Mouse (Mus musculus): ENCODE measurements around the gene Ndufa3. TPM values are rescaled to one million over a fixed set of nuclear protein-coding genes. Genes with fewer than 3 reads are reported as not detected.

The Ndufa3 gene
- total and polyA plus RNA-seq, 2 experiments from 2014 or later = 572 to 717 TPM

GRCm38 (mm10) chr7:3616389-3617241, 558 bp upstream of the Ndufa3 start:
- H3K36me3 ChIP-seq (ENCODE audit: insufficient read depth, low read length) = peaks cover 14% of the 10 kb centered on the region; the same call in 1 of the 2 replicates
- peak overlapping the region; percentile 82; the same call in 1 of the 2 replicates for H3K4me2 ChIP-seq (ENCODE audit: low read depth, low read length)
- H3K27ac ChIP-seq = no peak overlapping the region
- ATAC-seq (no peak; the same call in none of the 2 replicates), DNase-seq (ENCODE audit: low spot score) (no peak)
- 40% methylated on average over 6 of the region's 6 CpGs for WGBS
- no peak overlapping the region; the same call in 1 of the 2 replicates for H3K9ac ChIP-seq (replicated peaks; ENCODE audit: low read length)
- peak; percentile 78 for TF ChIP-seq CTCF (IDR thresholded peaks at IDR 0.05; ENCODE audit: low read depth)
- peaks cover 5% of the 10 kb centered on the region; the same call in 1 of the 2 replicates for H3K4me1 ChIP-seq (ENCODE audit: insufficient read depth, low read length)
- no peaks in the 10 kb centered on the region for H3K27me3 ChIP-seq (ENCODE audit: insufficient read depth, low read length)
- peak overlapping the region; percentile 86 for H3K4me3 ChIP-seq (ENCODE audit: low read length)
- H3K9me3 ChIP-seq (ENCODE audit: low read length) = no peaks in the 10 kb centered on the region

- Histone ChIP-seq H3K36me3 (ENCODE audit: insufficient read depth, low read length) (peaks cover 7% of the 10 kb centered on the region; the same call in 1 of the 2 replicates), H3K27ac (peak overlapping the region; percentile 91), H3K4me2 (ENCODE audit: low read depth, low read length) (peak overlapping the region; percentile 98), H3K9ac (replicated peaks; ENCODE audit: low read length) (peak overlapping the region; percentile 80), H3K4me1 (ENCODE audit: insufficient read depth, low read length) (peaks cover 20% of the 10 kb centered on the region), H3K27me3 (ENCODE audit: insufficient read depth, low read length) (no peaks in the 10 kb centered on the region), H3K4me3 (ENCODE audit: low read length) (peak overlapping the region; percentile 54), H3K9me3 (ENCODE audit: low read length) (no peaks in the 10 kb centered on the region)
- no peak for TF ChIP-seq CTCF (IDR thresholded peaks at IDR 0.05; ENCODE audit: low read depth)
- DNase-seq (ENCODE audit: low spot score) (no peak), ATAC-seq (peak; percentile 31; the same call in 1 of the 2 replicates)
- WGBS = 30% methylated on average over 4 of the region's 4 CpGs
These were observed 11.9 kb downstream of the Ndufa3 start for GRCm38 (mm10) chr7:3629030-3629429.

- Histone ChIP-seq H3K9ac (replicated peaks; ENCODE audit: low read length) (peak within 1 kb of the TSS; percentile 80), H3K36me3 (ENCODE audit: insufficient read depth, low read length) (peaks cover 13% of the 10 kb centered on the region), H3K27ac (peak within 1 kb of the TSS; percentile 91), H3K9me3 (ENCODE audit: low read length) (no peaks in the 10 kb centered on the region), H3K4me2 (ENCODE audit: low read depth, low read length) (peak within 1 kb of the TSS; percentile 98), H3K4me3 (ENCODE audit: low read length) (peak within 1 kb of the TSS; percentile 54), H3K4me1 (ENCODE audit: insufficient read depth, low read length) (peaks cover 20% of the 10 kb centered on the region), H3K27me3 (ENCODE audit: insufficient read depth, low read length) (no peaks in the 10 kb centered on the region)
- DNase-seq (ENCODE audit: low spot score) (peak; percentile 98), ATAC-seq (peak; percentile 92)
- TF ChIP-seq CTCF (IDR thresholded peaks at IDR 0.05; ENCODE audit: low read depth) = no peak
- WGBS = 2% methylated on average over 47 of the region's 47 CpGs
These were observed 12.6 kb downstream of the Ndufa3 start, which contains the start of the genes Tfpt and Prpf31 for GRCm38 (mm10) chr7:3629543-3630477. Tfpt (minus strand) TSS chr7:3629929. Prpf31 (plus strand) TSS chr7:3629985.

GRCm38 (mm10) chr7:3630478-3630815, 13.3 kb downstream of the Ndufa3 start:
- Histone ChIP-seq H3K36me3 (ENCODE audit: insufficient read depth, low read length) (peaks cover 18% of the 10 kb centered on the region), H3K9me3 (ENCODE audit: low read length) (no peaks in the 10 kb centered on the region), H3K4me2 (ENCODE audit: low read depth, low read length) (peak overlapping the region; percentile 98), H3K4me1 (ENCODE audit: insufficient read depth, low read length) (peaks cover 20% of the 10 kb centered on the region), H3K27me3 (ENCODE audit: insufficient read depth, low read length) (no peaks in the 10 kb centered on the region), H3K4me3 (ENCODE audit: low read length) (peak overlapping the region; percentile 54), H3K27ac (no peak overlapping the region; the same call in 1 of the 2 replicates), H3K9ac (replicated peaks; ENCODE audit: low read length) (peak overlapping the region; percentile 80)
- ATAC-seq (no peak), DNase-seq (ENCODE audit: low spot score) (no peak)
- 69% methylated on average over 3 of the region's 3 CpGs for WGBS
- no peak for TF ChIP-seq CTCF (IDR thresholded peaks at IDR 0.05; ENCODE audit: low read depth)

GRCm38 (mm10) chr7:3643412-3643811, 26.2 kb downstream of the Ndufa3 start:
- H3K4me2 ChIP-seq (ENCODE audit: low read depth, low read length) = no peak overlapping the region
- DNase-seq (ENCODE audit: low spot score) (no peak), ATAC-seq (no peak)
- 74% methylated on average over 5 of the region's 5 CpGs for WGBS
- H3K36me3 ChIP-seq (ENCODE audit: insufficient read depth, low read length) = peaks cover 13% of the 10 kb centered on the region; the same call in 1 of the 2 replicates
- H3K4me1 ChIP-seq (ENCODE audit: insufficient read depth, low read length) = peaks cover 23% of the 10 kb centered on the region
- no peak overlapping the region for H3K9ac ChIP-seq (replicated peaks; ENCODE audit: low read length)
- no peak overlapping the region for H3K27ac ChIP-seq
- TF ChIP-seq CTCF (IDR thresholded peaks at IDR 0.05; ENCODE audit: low read depth) = no peak
- H3K4me3 ChIP-seq (ENCODE audit: low read length) = no peak overlapping the region
- no peaks in the 10 kb centered on the region for H3K9me3 ChIP-seq (ENCODE audit: low read length)
- no peaks in the 10 kb centered on the region for H3K27me3 ChIP-seq (ENCODE audit: insufficient read depth, low read length)

GRCm38 (mm10) chr7:3643843-3644242, 26.7 kb downstream of the Ndufa3 start:
- ATAC-seq = no peak
- H3K9ac ChIP-seq (replicated peaks; ENCODE audit: low read length) = peak overlapping the region; percentile 25; the same call in 1 of the 2 replicates
- peaks cover 9% of the 10 kb centered on the region; the same call in 1 of the 2 replicates for H3K36me3 ChIP-seq (ENCODE audit: insufficient read depth, low read length)
- H3K4me2 ChIP-seq (ENCODE audit: low read depth, low read length) = peak overlapping the region; percentile 71
- no peak for TF ChIP-seq CTCF (IDR thresholded peaks at IDR 0.05; ENCODE audit: low read depth)
- H3K27me3 ChIP-seq (ENCODE audit: insufficient read depth, low read length) = no peaks in the 10 kb centered on the region
- WGBS = 25% methylated on average over 9 of the region's 9 CpGs
- H3K4me3 ChIP-seq (ENCODE audit: low read length) = peak overlapping the region; percentile 97
- peaks cover 23% of the 10 kb centered on the region for H3K4me1 ChIP-seq (ENCODE audit: insufficient read depth, low read length)
- DNase-seq (ENCODE audit: low spot score) = no peak
- H3K9me3 ChIP-seq (ENCODE audit: low read length) = no peaks in the 10 kb centered on the region
- 0 out of 2 replicates have a peak overlapping the region, but pooled peaks have one; percentile 17 for H3K27ac ChIP-seq

All from hindbrain, postnatal 0 days (tissue).